Mouse (Mus musculus) MEL (cell line): ENCODE measurements around the gene Plch1. TPM values are rescaled to one million over a fixed set of nuclear protein-coding genes. Genes with fewer than 3 reads are reported as not detected.

Experiments
- DNase-seq: peaks from one replicate; pipeline ENCODE4 v3.0.0; 2011; ENCODE audit warnings: low read depth, low spot score
- H3K27ac ChIP-seq: 2 replicates; pipeline ENCODE4 v1.5.1; 2012; ENCODE audit warnings: low read depth, mild to moderate bottlenecking, control low read depth, low read length, moderate library complexity; ENCODE audit not compliant: control insufficient read depth
- H3K27me3 ChIP-seq, 2 experiments: fragments of 150-350 bp in 1 of 2; sonication (generic) in 1 of 2; 2 replicates each; pipeline ENCODE4 v1.6.1; 2012; ENCODE audit warnings: low read length in 2 of 2, mild to moderate bottlenecking in 2 of 2, improper control_type of control experiment in 1 of 2, moderate library complexity in 1 of 2; ENCODE audit not compliant: insufficient read depth in 2 of 2, control insufficient read depth in 1 of 2
- H3K36me3 ChIP-seq, 2 experiments: 2 replicates each; pipeline ENCODE4 v1.6.1; 2012 to 2014; ENCODE audit warnings: low read length in 2 of 2, improper control_type of control experiment in 1 of 2, inconsistent platforms in 1 of 2, mild to moderate bottlenecking in 1 of 2; ENCODE audit not compliant: insufficient read depth in 2 of 2, control insufficient read depth in 1 of 2
- H3K4me1 ChIP-seq, 2 experiments: fragments of 150-350 bp in 1 of 2; sonication (generic) in 1 of 2; 2 replicates each; pipeline ENCODE4 v1.6.1; 2012; ENCODE audit warnings: low read length in 2 of 2, improper control_type of control experiment in 1 of 2, mild to moderate bottlenecking in 1 of 2; ENCODE audit not compliant: insufficient read depth in 2 of 2, control insufficient read depth in 1 of 2
- H3K4me3 ChIP-seq, 2 experiments: fragments of 150-350 bp in 1 of 2; sonication (generic) in 1 of 2; 2 replicates each; pipeline ENCODE4 v1.5.1; 2012; ENCODE audit warnings: low read depth in 2 of 2, low read length in 2 of 2, mild to moderate bottlenecking in 2 of 2, moderate library complexity in 2 of 2, control low read depth in 1 of 2, improper control_type of control experiment in 1 of 2; ENCODE audit not compliant: control insufficient read depth in 1 of 2, insufficient read depth in 1 of 2
- H3K79me2 ChIP-seq: 2 replicates; pipeline ENCODE4 v1.6.1; 2012; ENCODE audit warnings: mild to moderate bottlenecking, low read length, moderate library complexity; ENCODE audit not compliant: control insufficient read depth, poor library complexity, insufficient read depth
- H3K9ac ChIP-seq: 2 replicates; pipeline ENCODE4 v1.6.1; 2012; ENCODE audit warnings: low read depth, mild to moderate bottlenecking, control low read depth, low read length, moderate library complexity; ENCODE audit not compliant: control insufficient read depth, poor library complexity, severe bottlenecking
- H3K9me3 ChIP-seq: fragments of 150-350 bp; sonication (generic); replicated peaks from 2 replicates; pipeline ENCODE4 v1.6.1; 2012; ENCODE audit warnings: mild to moderate bottlenecking, low read length, improper control_type of control experiment, moderate library complexity; ENCODE audit not compliant: insufficient read depth
- BHLHE40 ChIP-seq: IDR thresholded peaks from 2 replicates; pipeline ENCODE4 v1.6.1; 2012; ENCODE audit warnings: low read depth, mild to moderate bottlenecking, inconsistent platforms, low read length, improper control_type of control experiment, borderline replicate concordance
- CHD1 ChIP-seq: IDR thresholded peaks from 2 replicates; pipeline ENCODE4 v1.6.1; 2012; ENCODE audit warnings: low read depth, mild to moderate bottlenecking, inconsistent platforms, low read length, improper control_type of control experiment
- CHD2 ChIP-seq: IDR thresholded peaks from 2 replicates; pipeline ENCODE4 v1.6.1; 2011; ENCODE audit warnings: low read length, improper control_type of control experiment
- CTCF ChIP-seq, 3 experiments: IDR thresholded peaks in 2 of 3; conservative IDR thresholded peaks in 1 of 3; 2 replicates each; pipeline ENCODE4 v1.5.1; 2011 to 2012; ENCODE audit warnings: low read length in 3 of 3, low read depth in 2 of 3, mild to moderate bottlenecking in 2 of 3, improper control_type of control experiment in 1 of 3, inconsistent platforms in 1 of 3, mixed read lengths in 1 of 3, moderate library complexity in 1 of 3; ENCODE audit not compliant: control insufficient read depth in 1 of 3, insufficient read depth in 1 of 3, poor library complexity in 1 of 3, severe bottlenecking in 1 of 3
- E2F4 ChIP-seq: IDR thresholded peaks from 2 replicates; pipeline ENCODE4 v1.6.1; 2011; ENCODE audit warnings: low read depth, low read length, improper control_type of control experiment, borderline replicate concordance
- ELF1 ChIP-seq: IDR thresholded peaks from 2 replicates; pipeline ENCODE4 v1.6.1; 2014; ENCODE audit warnings: low read depth, mild to moderate bottlenecking, inconsistent platforms, low read length, improper control_type of control experiment, moderate library complexity
- EP300 ChIP-seq, 2 experiments: IDR thresholded peaks; 2 replicates each; pipeline ENCODE4 v1.6.1; 2011; ENCODE audit warnings: improper control_type of control experiment in 2 of 2, low read length in 2 of 2, low read depth in 1 of 2, mild to moderate bottlenecking in 1 of 2
- ETS1 ChIP-seq: IDR thresholded peaks from 2 replicates; pipeline ENCODE4 v1.6.1; 2012; ENCODE audit warnings: low read depth, mild to moderate bottlenecking, inconsistent platforms, low read length, improper control_type of control experiment, moderate library complexity
- GABPA ChIP-seq: IDR thresholded peaks from 2 replicates; pipeline ENCODE4 v1.6.1; 2012; ENCODE audit warnings: low read depth, mild to moderate bottlenecking, inconsistent platforms, low read length, improper control_type of control experiment, moderate library complexity
- GATA1 ChIP-seq: IDR thresholded peaks from 2 replicates; pipeline ENCODE4 v1.6.1; 2011; ENCODE audit warnings: low read depth, low read length, improper control_type of control experiment
- HCFC1 ChIP-seq: IDR thresholded peaks from 2 replicates; pipeline ENCODE4 v1.6.1; 2012; ENCODE audit warnings: low read depth, mild to moderate bottlenecking, inconsistent platforms, low read length, improper control_type of control experiment, moderate library complexity
- JUND ChIP-seq: IDR thresholded peaks from 2 replicates; pipeline ENCODE4 v1.6.1; 2011; ENCODE audit warnings: low read depth, mild to moderate bottlenecking, improper control_type of control experiment, low read length
- KAT2A ChIP-seq: conservative IDR thresholded peaks from 2 replicates; pipeline ENCODE4 v1.6.1; 2012; ENCODE audit warnings: low read depth, low read length, improper control_type of control experiment, inconsistent platforms
- MAFK ChIP-seq: IDR thresholded peaks from 2 replicates; pipeline ENCODE4 v1.6.1; 2011; ENCODE audit warnings: low read depth, mild to moderate bottlenecking, low read length, improper control_type of control experiment, borderline replicate concordance
- MAX ChIP-seq: IDR thresholded peaks from 2 replicates; pipeline ENCODE4 v1.6.1; 2011; ENCODE audit warnings: low read length, improper control_type of control experiment
- MEF2A ChIP-seq: IDR thresholded peaks from 2 replicates; pipeline ENCODE4 v1.6.1; 2014; ENCODE audit warnings: low read depth, mild to moderate bottlenecking, inconsistent platforms, low read length, improper control_type of control experiment; ENCODE audit not compliant: poor library complexity, insufficient replicate concordance, severe bottlenecking; ENCODE audit errors: extremely low read depth
- MXI1 ChIP-seq: IDR thresholded peaks from 2 replicates; pipeline ENCODE4 v1.6.1; 2011; ENCODE audit warnings: mild to moderate bottlenecking, low read depth, low read length, improper control_type of control experiment
- MYB ChIP-seq: IDR thresholded peaks from 2 replicates; pipeline ENCODE4 v1.6.1; 2011; ENCODE audit warnings: mild to moderate bottlenecking, low read depth, low read length, improper control_type of control experiment
- MYC ChIP-seq: IDR thresholded peaks from 2 replicates; pipeline ENCODE4 v1.6.1; 2011; ENCODE audit warnings: low read depth, mild to moderate bottlenecking, low read length, improper control_type of control experiment, moderate library complexity
- NELFE ChIP-seq: IDR thresholded peaks from 2 replicates; pipeline ENCODE4 v1.6.1; 2011; ENCODE audit warnings: low read depth, low read length, improper control_type of control experiment
- NRF1 ChIP-seq: IDR thresholded peaks from 2 replicates; pipeline ENCODE4 v1.6.1; 2014; ENCODE audit warnings: low read depth, mild to moderate bottlenecking, inconsistent platforms, low read length, improper control_type of control experiment, moderate library complexity; ENCODE audit not compliant: poor library complexity, insufficient read depth, severe bottlenecking
- POLR2A ChIP-seq, 2 experiments: IDR thresholded peaks; 2 replicates each; pipeline ENCODE4 v1.6.1; 2011 to 2012; ENCODE audit warnings: low read length in 2 of 2, mild to moderate bottlenecking in 2 of 2, control low read depth in 1 of 2, improper control_type of control experiment in 1 of 2, low read depth in 1 of 2, moderate library complexity in 1 of 2; ENCODE audit not compliant: control insufficient read depth in 1 of 2, insufficient read depth in 1 of 2, poor library complexity in 1 of 2
- POLR2AphosphoS2 ChIP-seq: IDR thresholded peaks from 2 replicates; pipeline ENCODE4 v1.6.1; 2011; ENCODE audit warnings: low read length, improper control_type of control experiment
- POLR2AphosphoS5 ChIP-seq: IDR thresholded peaks from 2 replicates; pipeline ENCODE4 v1.6.1; 2012; ENCODE audit warnings: low read depth, borderline replicate concordance, mild to moderate bottlenecking, inconsistent platforms, low read length, moderate library complexity, mixed read lengths
- RAD21 ChIP-seq: IDR thresholded peaks from 2 replicates; pipeline ENCODE4 v1.6.1; 2011; ENCODE audit warnings: mild to moderate bottlenecking, low read depth, low read length, improper control_type of control experiment
- RCOR1 ChIP-seq: IDR thresholded peaks from 2 replicates; pipeline ENCODE4 v1.6.1; 2012; ENCODE audit warnings: low read depth, mild to moderate bottlenecking, inconsistent platforms, low read length, improper control_type of control experiment
- SIN3A ChIP-seq: IDR thresholded peaks from 2 replicates; pipeline ENCODE4 v1.6.1; 2012; ENCODE audit warnings: low read length, improper control_type of control experiment, inconsistent platforms
- SMC3 ChIP-seq: IDR thresholded peaks from 2 replicates; pipeline ENCODE4 v1.6.1; 2011; ENCODE audit warnings: low read depth, low read length, improper control_type of control experiment
- TAL1 ChIP-seq: IDR thresholded peaks from 2 replicates; pipeline ENCODE4 v1.6.1; 2012; ENCODE audit warnings: mild to moderate bottlenecking, inconsistent platforms, low read length, moderate library complexity, mixed read lengths
- TBP ChIP-seq: IDR thresholded peaks from 2 replicates; pipeline ENCODE4 v1.8.0; 2011; ENCODE audit warnings: low read depth, low read length, improper control_type of control experiment
- TCF12 ChIP-seq: IDR thresholded peaks from 2 replicates; pipeline ENCODE4 v1.6.1; 2014; ENCODE audit warnings: low read depth, mild to moderate bottlenecking, inconsistent platforms, low read length, improper control_type of control experiment, moderate library complexity
- UBTF ChIP-seq: IDR thresholded peaks from 2 replicates; pipeline ENCODE4 v1.6.1; 2012; ENCODE audit warnings: low read depth, mild to moderate bottlenecking, inconsistent platforms, low read length, improper control_type of control experiment, moderate library complexity, borderline replicate concordance; ENCODE audit not compliant: insufficient read depth
- USF1 ChIP-seq: IDR thresholded peaks from 2 replicates; pipeline ENCODE4 v1.6.1; 2014; ENCODE audit warnings: low read depth, mild to moderate bottlenecking, inconsistent platforms, low read length, improper control_type of control experiment, moderate library complexity
- USF2 ChIP-seq, 2 experiments: IDR thresholded peaks; 2 replicates each; pipeline ENCODE4 v1.6.1; 2011 to 2012; ENCODE audit warnings: improper control_type of control experiment in 2 of 2, low read length in 2 of 2, borderline replicate concordance in 1 of 2, inconsistent platforms in 1 of 2, low read depth in 1 of 2, mild to moderate bottlenecking in 1 of 2; ENCODE audit not compliant: insufficient read depth in 1 of 2
- ZC3H11A ChIP-seq: IDR thresholded peaks from 2 replicates; pipeline ENCODE4 v1.6.1; 2012; ENCODE audit warnings: low read depth, mild to moderate bottlenecking, inconsistent platforms, low read length, improper control_type of control experiment
- ZKSCAN1 ChIP-seq: IDR thresholded peaks from 2 replicates; pipeline ENCODE4 v1.6.1; 2012; ENCODE audit warnings: low read depth, mild to moderate bottlenecking, inconsistent platforms, low read length, improper control_type of control experiment, moderate library complexity
- ZMIZ1 ChIP-seq: IDR thresholded peaks from 2 replicates; pipeline ENCODE4 v1.6.1; 2012; ENCODE audit warnings: low read depth, mild to moderate bottlenecking, inconsistent platforms, low read length, improper control_type of control experiment, moderate library complexity
- ZNF384 ChIP-seq: IDR thresholded peaks from 2 replicates; pipeline ENCODE4 v1.6.1; 2012; ENCODE audit warnings: low read depth, mild to moderate bottlenecking, inconsistent platforms, low read length, improper control_type of control experiment
- polyA plus RNA-seq, 2 experiments: library from polyadenylated mRNA; stranded (reverse) in 1 of 2; unstranded in 1 of 2; fragments of >175 nt in 1 of 2; fragments of >200 nt in 1 of 2; gene quantifications; 2 replicates each; pipeline versions ENCODE4 v1.2.1 to v1.2.4; 2012; ENCODE audit warnings: low replicate concordance in 2 of 2, low read depth in 1 of 2; ENCODE audit not compliant: insufficient read length in 2 of 2, insufficient read depth in 1 of 2, missing spikeins in 1 of 2
- total RNA-seq: library from RNA; depleted of rRNA; stranded (reverse); fragments of 300-350 nt; gene quantifications from 2 replicates; pipeline ENCODE4 v1.2.3, GENCODE M21; 2012

Plch1 gene
- total and polyA plus RNA-seq, 3 experiments = 0.01 to 0.23 TPM; not detected in 1

- Histone ChIP-seq H3K27ac (peak overlapping the region; percentile 33), H3K36me3 (peaks cover 0 to 16% of the 10 kb centered on the region in 2 experiments; a peak in 2 of 4 replicates), H3K27me3 (no peaks in the 10 kb centered on the region), H3K9ac (no peak overlapping the region), H3K79me2 (no peaks in the 10 kb centered on the region), H3K4me1 (peaks cover 8 to 20% of the 10 kb centered on the region in 2 experiments), H3K4me3 (0 out of 4 replicates have a peak overlapping the region, but pooled peaks of 1 of the 2 experiments have one; percentile 19), H3K9me3 (no peaks in the 10 kb centered on the region)
- DNase-seq = peak; percentile 51
- TF ChIP-seq GATA1 (peak; percentile 68), NELFE (no peak), E2F4 (no peak), JUND (no peak), ZNF384 (no peak), POLR2AphosphoS5 (no peak), ELF1 (no peak), TBP (no peak), POLR2AphosphoS2 (no peak), MYC (no peak), MAX (no peak), CHD2 (no peak), HCFC1 (no peak), RAD21 (no peak), BHLHE40 (no peak), MAFK (no peak; the same call in 1 of the 2 replicates), ETS1 (peak; percentile 77), USF1 (no peak), UBTF (no peak), TCF12 (peak; percentile 95), ZMIZ1 (no peak), POLR2A (IDR thresholded peaks at IDR 0.05; ENCODE audit: control insufficient read depth in 1 of 2, insufficient read depth in 1 of 2, low read depth in 1 of 2, low read length in 2 of 2, poor library complexity in 1 of 2) (no peak), CHD1 (no peak), GABPA (no peak), MYB (peak; percentile 50; the same call in 1 of the 2 replicates), USF2 (IDR thresholded peaks at IDR 0.05; ENCODE audit: borderline replicate concordance in 1 of 2, insufficient read depth in 1 of 2, low read depth in 1 of 2, low read length in 2 of 2) (no peak), NRF1 (0 out of 2 replicates have a peak, but pooled peaks have one; percentile 3), RCOR1 (no peak), SMC3 (no peak), MXI1 (0 out of 2 replicates have a peak, but pooled peaks have one; percentile 49), TAL1 (peak; percentile 36; the same call in 1 of the 2 replicates), ZC3H11A (no peak), MEF2A (no peak), SIN3A (peak; percentile 71; the same call in 1 of the 2 replicates), KAT2A (no peak; the same call in 1 of the 2 replicates), ZKSCAN1 (no peak), EP300 (IDR thresholded peaks at IDR 0.05; ENCODE audit: low read depth in 1 of 2, low read length in 2 of 2) (peak; percentile 70 to 96), CTCF (IDR thresholded peaks at IDR 0.05 in 2 of 3, conservative IDR thresholded peaks at IDR 0.05 in 1 of 3; ENCODE audit: control insufficient read depth in 1 of 3, insufficient read depth in 1 of 3, low read depth in 2 of 3, low read length in 3 of 3, poor library complexity in 1 of 3, severe bottlenecking in 1 of 3) (no peak)
These were observed 98.6 kb downstream of the Plch1 start for GRCm38 (mm10) chr3:63800685-63801084.
